ENCODE assay signal across 11 mouse cellular contexts in the genomic region with DNA sequence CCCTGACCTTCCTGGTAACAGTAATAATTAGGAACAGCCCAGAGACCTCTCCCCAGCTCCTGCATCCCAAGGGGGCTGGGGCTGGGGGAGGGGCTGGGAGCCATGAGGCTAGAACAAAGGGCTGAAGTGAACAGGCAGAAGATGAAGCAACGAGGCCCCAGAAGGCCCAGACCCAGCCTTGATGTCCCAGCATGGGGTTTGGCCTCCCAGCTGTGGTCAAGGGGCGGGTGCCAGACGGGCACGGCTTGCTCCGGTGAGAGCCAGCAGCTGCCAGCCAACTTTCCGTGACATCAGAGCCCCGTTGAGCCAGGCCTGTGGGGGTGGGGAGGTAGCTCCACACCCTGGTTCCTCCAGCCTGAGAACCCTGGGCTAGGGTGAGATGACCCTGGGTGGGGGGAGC. TPM values are rescaled to one million over a fixed set of nuclear protein-coding genes. Genes with fewer than 3 reads are reported as not detected.
DNase-seq lines count a peak whose midpoint lies in the region; ATAC-seq and TF ChIP-seq lines count a peak whose summit lies in the region.
"Had no signal": no experiment of that assay in that cellular context is flagged by ENCODE, and none has a peak within 500 bp of the region (broad histone marks: within the 10 kb centered on the region; RNA-seq: fewer than 3 reads in every experiment).

No protein-coding gene starts in this region.

- no peak for TF ChIP-seq CTCF in CH12.LX (conservative IDR thresholded peaks at IDR 0.05 in 1 of 2, IDR thresholded peaks at IDR 0.05 in 1 of 2; ENCODE audit: low read depth in 2 of 2, low read length in 2 of 2)
- TF ChIP-seq CTCF in midbrain, postnatal 0 days (IDR thresholded peaks at IDR 0.05) = no peak

- TF ChIP-seq EP300 in CH12.LX (IDR thresholded peaks at IDR 0.05; ENCODE audit: low read length) = no peak

- WGBS in neural tube, embryonic 15.5 days = 28% methylated on average over 7 of the region's 7 CpGs
- WGBS in midbrain, postnatal 0 days = 56% methylated on average over 7 of the region's 7 CpGs

- no peak overlapping the region for H3K4me2 ChIP-seq in CH12.LX (ENCODE audit: insufficient read depth, low read depth, poor library complexity, severe bottlenecking)
- H3K4me2 ChIP-seq in neural tube, embryonic 15.5 days = no peak overlapping the region
- H3K4me2 ChIP-seq in midbrain, postnatal 0 days (ENCODE audit: low read depth, low read length, poor library complexity, severe bottlenecking) = no peak overlapping the region
- H3K4me2 ChIP-seq: heart, embryonic 15.5 days had no signal

- H3K27me3 ChIP-seq in CH12.LX (replicated peaks) = peaks cover 15% of the 10 kb centered on the region
- H3K27me3 ChIP-seq in neural tube, embryonic 15.5 days (replicated peaks) = no peaks in the 10 kb centered on the region
- H3K27me3 ChIP-seq in midbrain, postnatal 0 days (ENCODE audit: insufficient read depth, low read length) = no peaks in the 10 kb centered on the region
- H3K27me3 ChIP-seq: heart, embryonic 15.5 days had no signal

- H3K36me3 ChIP-seq in CH12.LX (replicated peaks in 1 of 2; ENCODE audit: control insufficient read depth in 1 of 2, insufficient read depth in 1 of 2, low read length in 1 of 2) = no peaks in the 10 kb centered on the region
- H3K36me3 ChIP-seq in neural tube, embryonic 15.5 days = no peaks in the 10 kb centered on the region
- no peaks in the 10 kb centered on the region for H3K36me3 ChIP-seq in midbrain, postnatal 0 days (ENCODE audit: insufficient read depth, low read length)
- H3K36me3 ChIP-seq: heart, embryonic 15.5 days had no signal

- in situ Hi-C loops in CH12.LX (cut with MboI; ENCODE audit: low pct_ligation_motif_present, low pct_unique_long_range_greater_than_20kb, low sequenced_read_pairs) = no loop called here

- H3K4me3 ChIP-seq in CH12.LX (replicated peaks in 1 of 3; ENCODE audit: low read depth in 2 of 3, low read length in 2 of 3, poor library complexity in 1 of 3) = no peak overlapping the region
- no peak overlapping the region for H3K4me3 ChIP-seq in neural tube, embryonic 15.5 days (replicated peaks)
- no peak overlapping the region for H3K4me3 ChIP-seq in midbrain, postnatal 0 days (ENCODE audit: low read depth, low read length)
- H3K4me3 ChIP-seq: heart, embryonic 15.5 days had no signal

- dilution Hi-C loops in CH12.LX (cut with MboI; ENCODE audit: extremely low pct_ligation_motif_present, extremely low pct_unique_long_range_greater_than_20kb, low sequenced_read_pairs) = no loop called here

- H3K9ac ChIP-seq in CH12.LX (ENCODE audit: insufficient read depth, low read depth) = no peak overlapping the region
- no peak overlapping the region for H3K9ac ChIP-seq in neural tube, embryonic 15.5 days (replicated peaks)
- no peak overlapping the region for H3K9ac ChIP-seq in midbrain, postnatal 0 days (replicated peaks; ENCODE audit: low read length, poor library complexity, severe bottlenecking)
- H3K9ac ChIP-seq: heart, embryonic 15.5 days had no signal

- TF ChIP-seq POLR2A in CH12.LX (IDR thresholded peaks at IDR 0.05; ENCODE audit: low read depth, low read length) = no peak

- no peaks in the 10 kb centered on the region for H3K9me3 ChIP-seq in CH12.LX (replicated peaks; ENCODE audit: low read length)
- no peaks in the 10 kb centered on the region for H3K9me3 ChIP-seq in neural tube, embryonic 15.5 days (replicated peaks)
- no peaks in the 10 kb centered on the region for H3K9me3 ChIP-seq in midbrain, postnatal 0 days (ENCODE audit: low read length)
- H3K9me3 ChIP-seq: heart, embryonic 15.5 days had no signal

- H3K79me2 ChIP-seq in CH12.LX (replicated peaks; ENCODE audit: control insufficient read depth, extremely low read depth, insufficient read depth, poor library complexity, severe bottlenecking) = no peaks in the 10 kb centered on the region

- H3K4me1 ChIP-seq in CH12.LX (ENCODE audit: control insufficient read depth in 1 of 2, insufficient read depth in 2 of 2) = peaks cover 2 to 16% of the 10 kb centered on the region in 2 experiments; a peak in 3 of 4 replicates
- H3K4me1 ChIP-seq in neural tube, embryonic 15.5 days = peaks cover 6% of the 10 kb centered on the region
- no peaks in the 10 kb centered on the region for H3K4me1 ChIP-seq in midbrain, postnatal 0 days (ENCODE audit: insufficient read depth, low read length)
- H3K4me1 ChIP-seq: heart, embryonic 15.5 days had no signal

- ATAC-seq in neural tube, embryonic 15.5 days (ENCODE audit: low FRiP score) = no peak
- no peak for ATAC-seq in midbrain, postnatal 0 days (ENCODE audit: low FRiP score)

- H3K27ac ChIP-seq in CH12.LX (ENCODE audit: insufficient read depth, low read depth) = no peak overlapping the region
- no peak overlapping the region for H3K27ac ChIP-seq in neural tube, embryonic 15.5 days (replicated peaks)
- H3K27ac ChIP-seq in midbrain, postnatal 0 days (ENCODE audit: low read depth, low read length) = no peak overlapping the region
- H3K27ac ChIP-seq: heart, embryonic 15.5 days; macrophage had no signal

- TF ChIP-seq RAD21 in CH12.LX (IDR thresholded peaks at IDR 0.05; ENCODE audit: low read depth, low read length) = no peak

- peak; percentile 38 for DNase-seq in embryo, embryonic 9.5 days (ENCODE audit: extremely low spot score)
- no peak for DNase-seq in embryo, embryonic 10 days (ENCODE audit: low spot score)
- DNase-seq in CH12.LX (ENCODE audit: extremely low read depth) = peak; percentile 16
- peak; percentile 73 for DNase-seq in gastrocnemius, postnatal 25 days
- peak; percentile 10 to 66 for DNase-seq in kidney, postnatal 25 days
- DNase-seq in right cerebral cortex, postnatal 4 days = no peak
- no peak for DNase-seq in midbrain, postnatal 0 days (ENCODE audit: low spot score)

TF ChIP-seq in CH12.LX, 34 proteins besides CTCF, POLR2A, EP300 and RAD21:
- TF ChIP-seq KAT2A (IDR thresholded peaks at IDR 0.05; ENCODE audit: insufficient replicate concordance, low read length) (no peak), CHD2 (IDR thresholded peaks at IDR 0.05; ENCODE audit: low read length) (no peak)

RNA-seq across cellular contexts. Expression of a gene that starts 7.3 kb away (rescaled TPM):
- total RNA-seq in CH12.LX (2012; rRNA removed) = not detected in 2 replicates
- not detected in 2 replicates for total RNA-seq in CH12.LX (2014; rRNA removed)
- polyA plus RNA-seq in CH12.LX (2012; ENCODE audit: insufficient read length, low read depth) = not detected in 2 replicates
- not detected for total RNA-seq in gastrocnemius, postnatal 25 days (2021)
- not detected in 2 replicates for polyA plus RNA-seq in neural tube, embryonic 15.5 days (2015; fragmentation: Nextera tagmentation; extraction: Ambion mirVana)
- not detected in 2 replicates for total RNA-seq in midbrain, postnatal 0 days (2014; rRNA removed)
- not detected in 2 replicates for polyA plus RNA-seq in midbrain, postnatal 0 days (2015; fragmentation: Nextera tagmentation; extraction: Ambion mirVana)
- polyA plus RNA-seq: brain, embryonic 14.5 days; heart, embryonic 15.5 days; macrophage had no signal

Comparison
In these comparisons a context has a peak if more than half of its experiments do, and no peak if none do; other contexts are left out.
1. DNase-seq: peak in embryo, embryonic 9.5 days (single experiment), CH12.LX (single experiment), gastrocnemius, postnatal 25 days (single experiment) and kidney, postnatal 25 days (2 of 2); none in embryo, embryonic 10 days (single experiment), right cerebral cortex, postnatal 4 days (single experiment) and midbrain, postnatal 0 days (single experiment).